Mouse (Mus musculus) cerebellum, postnatal 36 days (tissue): ENCODE measurements around the gene Ggt5.

ENCODE experiments used
- DNase-seq, 2 experiments: peaks; one replicate each; pipeline ENCODE4 v3.0.0; 2021 to 2022; ENCODE audit warnings: mixed read lengths in 2 of 2

Gene Ggt5

DNA sequence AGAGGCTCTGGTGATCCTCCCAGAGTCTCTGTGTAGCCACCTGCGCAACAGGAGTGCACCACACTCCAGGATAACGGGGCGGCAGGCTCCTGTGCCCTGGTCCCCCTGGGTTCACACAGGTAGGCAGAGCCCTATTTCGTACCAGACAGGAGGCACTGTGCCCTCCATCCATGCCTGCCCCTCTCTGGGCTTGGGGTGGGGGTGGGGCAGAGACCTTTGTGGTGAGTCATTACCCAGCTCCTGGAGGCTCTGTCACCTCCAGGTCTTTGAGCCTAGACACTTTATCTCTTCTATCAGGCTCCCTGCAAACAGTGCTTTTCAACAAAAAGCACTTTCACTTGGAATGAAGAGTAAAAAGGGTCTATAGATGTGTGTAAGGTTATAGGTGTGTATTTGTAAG lies 20.3 kb upstream of the Ggt5 start:
- no peak for DNase-seq

DNA sequence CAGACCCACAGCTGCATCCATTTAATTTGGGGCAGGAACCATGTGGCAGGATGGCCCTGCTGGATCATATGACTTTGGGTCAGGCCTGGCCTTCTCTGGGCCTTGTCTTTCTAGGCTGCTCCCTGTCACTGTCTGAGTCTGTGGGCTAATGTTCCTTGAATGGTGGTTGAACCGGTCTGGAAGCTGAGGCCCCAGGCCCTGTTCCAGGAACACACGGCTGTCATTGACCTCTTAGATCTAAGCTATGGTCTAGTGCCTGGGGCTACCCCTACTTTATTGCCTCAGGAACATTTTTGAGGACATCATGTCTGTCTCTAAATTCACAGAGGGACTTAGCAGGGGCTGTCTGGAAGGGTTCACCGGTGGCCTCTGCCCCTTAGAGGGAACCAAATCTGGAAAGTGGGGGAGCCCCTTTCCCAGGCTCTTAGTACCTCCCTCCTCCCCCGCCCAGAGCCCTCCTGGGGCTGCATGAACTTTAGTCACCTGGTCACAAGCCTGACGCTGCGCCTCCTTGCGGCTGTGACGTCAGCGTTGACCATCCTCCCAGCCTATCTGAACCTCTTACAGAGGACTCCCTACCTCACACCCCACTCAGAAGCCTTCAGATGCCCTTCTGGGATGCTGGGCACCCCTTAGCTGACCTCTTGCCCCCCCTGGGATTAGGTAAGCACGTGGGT lies 18.0 kb upstream of the Ggt5 start:
- no peak for DNase-seq

DNA sequence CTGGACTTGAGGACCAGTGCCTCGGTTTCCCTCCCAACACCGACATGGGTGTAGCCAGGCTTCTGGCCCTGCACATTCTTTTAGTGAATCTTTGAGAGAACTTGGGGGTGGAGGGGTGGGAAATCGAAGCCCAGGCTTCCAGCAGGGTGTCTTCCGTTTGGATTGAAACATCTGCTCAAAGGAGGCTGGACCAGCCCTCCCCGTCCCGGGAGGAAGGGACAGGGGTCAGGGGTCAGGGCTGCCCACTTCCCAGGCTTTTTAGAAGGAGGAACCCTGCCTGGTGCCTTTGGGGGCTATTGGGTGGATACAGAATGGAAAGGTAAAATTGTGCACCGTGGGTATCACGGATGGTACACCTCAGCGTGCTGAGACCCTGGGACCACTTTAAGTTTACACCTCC lies 17.2 kb upstream of the Ggt5 start:
- no peak for DNase-seq

DNA sequence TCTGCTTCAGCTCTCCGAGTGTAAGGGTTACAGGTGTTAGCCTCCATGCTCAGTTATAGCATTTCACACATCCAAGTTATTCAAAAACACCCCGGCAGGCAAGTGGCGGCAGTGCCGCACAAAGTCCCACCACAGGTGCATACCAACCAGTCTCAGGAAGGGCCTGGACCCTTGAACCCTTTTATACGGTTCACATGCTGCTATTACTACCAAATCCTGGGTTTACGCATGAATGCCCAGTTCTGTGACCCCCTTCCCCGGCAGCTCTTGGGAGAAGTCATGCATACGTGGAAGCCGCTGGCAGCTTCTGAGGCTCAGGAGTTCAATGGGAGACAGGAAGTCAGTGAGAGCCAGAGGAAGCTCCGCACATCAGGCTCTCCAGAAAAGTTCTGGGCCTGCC lies 16.0 kb upstream of the Ggt5 start:
- DNase-seq = no peak

DNA sequence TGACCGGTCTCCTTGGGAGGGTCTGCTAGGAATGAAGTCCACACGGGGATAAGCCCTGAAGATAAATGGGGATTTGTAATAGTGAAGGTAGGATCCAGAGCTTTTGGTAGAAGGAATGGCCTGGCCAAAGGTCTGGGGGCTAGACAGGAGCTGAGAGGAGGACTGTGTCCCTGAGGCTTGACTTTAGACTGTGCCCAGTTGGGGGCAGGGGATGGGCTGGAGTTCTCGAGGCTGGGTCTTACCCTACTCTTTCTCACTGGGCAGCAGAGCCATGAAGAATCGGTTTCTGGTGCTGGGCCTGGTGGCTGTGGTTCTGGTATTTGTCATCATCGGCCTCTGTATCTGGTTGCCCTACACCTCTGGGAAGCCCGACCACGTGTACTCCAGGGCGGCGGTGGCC lies 15.2 kb upstream of the Ggt5 start:
- no peak for DNase-seq

DNA sequence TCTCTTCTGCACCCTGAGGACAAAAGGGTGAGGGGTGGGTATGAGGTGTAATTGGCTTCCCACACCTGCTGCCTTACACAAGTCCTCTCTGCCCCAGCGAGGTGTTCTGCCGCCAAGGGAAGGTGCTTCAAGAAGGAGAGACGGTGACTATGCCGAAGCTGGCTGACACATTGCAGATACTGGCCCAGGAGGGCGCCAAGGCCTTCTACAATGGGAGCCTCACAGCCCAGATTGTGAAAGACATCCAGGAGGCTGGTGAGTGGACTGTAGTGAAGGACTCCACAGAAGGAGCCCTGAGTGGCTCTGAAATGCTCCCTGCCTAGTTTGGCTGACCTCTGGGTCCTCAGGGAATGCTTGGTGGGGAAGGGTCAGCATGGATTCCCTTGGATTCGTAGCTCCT lies 10.0 kb upstream of the Ggt5 start:
- no peak for DNase-seq

DNA sequence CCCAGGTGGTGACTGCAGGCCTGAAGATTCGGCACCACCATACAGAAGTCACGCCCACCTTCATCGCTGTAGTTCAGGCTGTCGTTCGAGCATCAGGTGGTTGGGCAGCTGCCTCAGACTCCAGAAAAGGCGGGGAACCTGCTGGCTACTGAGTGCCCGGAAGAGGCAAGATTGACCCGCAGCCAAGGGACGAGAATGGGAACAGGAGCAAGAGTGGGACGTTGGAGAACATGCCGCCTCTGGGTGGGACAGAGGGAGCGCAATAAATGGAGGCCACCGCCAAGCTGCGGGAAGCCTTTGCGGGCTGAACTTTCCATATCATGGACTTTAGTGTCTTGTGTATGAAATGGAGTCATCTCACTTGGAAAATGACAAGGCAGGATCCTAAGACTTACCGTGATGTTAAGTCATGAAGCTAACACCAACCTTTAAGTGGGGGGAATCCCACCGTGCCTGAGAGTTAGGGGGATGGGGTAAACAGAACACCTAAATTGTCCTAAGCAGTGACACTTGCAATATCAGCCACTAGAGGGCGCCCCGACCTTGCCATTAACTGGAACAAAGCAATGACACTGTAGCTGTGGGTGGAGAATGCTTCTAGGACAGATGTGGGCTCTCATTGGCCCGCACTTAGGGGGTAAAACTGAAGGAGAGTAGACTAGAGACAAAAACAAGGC lies 3.1 kb upstream of the Ggt5 start:
- peak; percentile 88 to 94 for DNase-seq

DNA sequence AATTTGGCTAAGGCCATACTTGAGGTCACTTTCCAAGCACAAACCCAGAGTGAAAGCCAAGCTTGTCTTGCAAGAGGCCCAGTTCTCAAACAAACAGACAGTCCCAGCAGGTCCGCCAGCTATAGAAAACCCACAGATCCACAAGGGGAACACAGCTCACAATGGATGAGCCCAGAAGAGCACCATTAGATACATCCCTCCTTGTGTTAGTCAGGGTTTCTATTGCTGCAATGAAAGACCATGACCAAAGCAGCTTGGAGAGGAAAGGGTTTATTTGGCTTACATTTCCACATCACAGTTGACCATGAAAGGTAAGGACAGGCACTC lies 2.6 kb upstream of the Ggt5 start:
- no peak for DNase-seq

DNA sequence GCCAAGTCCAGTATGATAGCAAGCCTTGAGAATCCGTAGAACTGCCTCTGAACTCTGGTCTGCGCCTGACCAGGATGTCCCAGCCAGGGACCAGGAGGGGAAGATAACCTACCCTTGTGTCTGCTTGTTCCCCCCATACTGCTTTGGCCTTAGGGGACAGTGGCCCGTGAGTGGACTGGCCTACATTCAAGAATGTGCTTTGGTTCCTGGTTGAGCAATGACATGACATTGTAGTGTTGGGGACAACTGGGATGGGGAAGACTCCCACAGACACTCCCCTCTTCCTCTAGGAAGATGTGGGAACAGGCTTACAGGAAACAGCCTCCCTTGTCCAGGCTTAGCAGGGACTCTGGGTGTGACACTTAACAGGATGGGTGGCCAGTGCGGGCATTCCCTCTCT lies 1.4 kb upstream of the Ggt5 start:
- DNase-seq = no peak

DNA sequence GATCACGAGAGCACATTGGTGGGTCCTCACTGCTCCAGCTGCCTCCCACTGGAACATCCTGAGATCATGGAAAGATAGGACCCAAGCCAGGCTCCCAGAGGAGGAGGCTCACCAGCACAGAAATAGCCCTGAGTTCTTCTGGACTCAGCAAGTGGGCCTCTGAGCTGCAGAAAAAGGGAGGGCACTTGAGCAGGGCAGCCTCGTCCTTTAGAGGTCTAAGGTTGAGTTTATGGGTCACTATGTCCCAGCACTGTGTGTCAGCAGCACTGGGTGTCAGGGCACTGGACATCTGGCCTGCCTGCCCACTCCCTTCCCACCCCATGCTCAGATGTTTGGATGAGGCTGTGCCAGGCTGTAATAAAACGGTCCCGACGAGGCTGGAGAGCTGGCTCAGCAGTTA lies 804 bp upstream of the Ggt5 start:
- DNase-seq = no peak

DNA sequence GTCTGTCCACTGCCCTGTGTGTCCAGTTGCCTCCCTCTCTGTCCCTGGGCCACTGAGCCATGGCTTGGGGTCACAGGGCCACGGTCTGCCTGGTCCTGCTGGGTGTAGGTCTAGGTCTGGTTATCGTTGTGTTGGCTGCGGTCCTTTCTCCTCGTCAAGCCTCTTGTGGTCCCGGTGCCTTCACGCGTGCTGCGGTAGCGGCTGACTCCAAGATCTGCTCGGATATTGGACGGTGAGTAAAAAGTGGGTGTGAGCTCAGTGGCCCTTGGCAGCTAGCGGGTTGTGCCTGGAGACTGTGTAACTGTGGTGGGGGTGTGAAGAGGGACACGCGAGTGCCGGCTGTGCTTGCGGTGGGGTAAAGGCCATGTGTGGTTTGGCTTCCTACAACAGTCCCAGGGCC lies 511 bp downstream of the Ggt5 start:
- DNase-seq = no peak

DNA sequence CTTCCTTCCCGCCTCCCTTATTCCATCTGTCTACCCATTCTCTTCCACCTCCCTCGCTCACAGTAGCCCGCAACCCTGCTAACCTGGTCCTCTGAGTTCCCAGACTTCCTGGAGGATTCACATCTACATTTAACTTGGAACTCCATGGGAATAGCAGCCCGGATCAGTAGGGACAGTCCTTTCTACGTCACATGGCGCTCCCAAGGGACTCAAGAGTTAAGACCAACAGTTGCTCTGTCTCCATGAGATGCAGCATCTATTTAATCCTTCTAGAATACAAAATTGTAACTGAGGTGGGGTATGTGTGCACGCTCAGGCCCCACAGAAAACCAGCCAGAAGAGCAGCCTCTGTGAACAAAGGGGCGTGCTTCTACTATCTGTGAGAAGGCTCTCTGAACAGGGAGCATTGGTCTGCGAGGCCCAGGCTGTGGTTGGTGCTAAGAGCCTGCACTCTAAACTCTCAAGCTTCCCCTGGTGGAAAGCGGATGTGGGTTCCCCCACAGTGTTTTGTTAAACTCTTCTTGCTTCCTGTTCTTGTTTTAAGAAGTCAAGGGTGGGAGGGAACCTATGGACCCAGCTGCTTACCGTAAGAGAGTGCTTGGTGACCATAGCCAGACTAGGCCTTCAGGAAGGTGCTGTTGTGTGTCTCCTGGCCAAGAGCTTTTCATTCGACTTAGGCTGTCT lies 2.2 kb downstream of the Ggt5 start:
- no peak for DNase-seq

DNA sequence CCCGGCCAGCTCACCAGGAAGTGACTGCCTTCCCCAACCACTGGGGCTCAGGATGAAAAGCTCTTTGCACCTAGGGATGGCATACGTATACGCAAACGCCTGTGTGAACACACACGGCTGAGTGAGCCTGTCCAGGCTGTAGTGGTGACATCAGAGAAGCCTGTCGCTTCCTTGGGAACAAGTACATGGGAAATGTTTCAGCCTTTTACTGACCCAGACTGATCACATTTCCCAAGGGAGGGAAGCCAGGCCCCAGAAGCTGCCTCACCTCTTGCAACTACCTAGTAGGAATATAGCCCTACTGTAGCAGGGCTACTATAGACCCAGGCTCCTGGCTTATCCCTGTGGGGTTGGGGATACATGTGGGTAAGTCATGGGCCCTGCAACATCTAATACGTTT lies 3.4 kb downstream of the Ggt5 start:
- DNase-seq = no peak

DNA sequence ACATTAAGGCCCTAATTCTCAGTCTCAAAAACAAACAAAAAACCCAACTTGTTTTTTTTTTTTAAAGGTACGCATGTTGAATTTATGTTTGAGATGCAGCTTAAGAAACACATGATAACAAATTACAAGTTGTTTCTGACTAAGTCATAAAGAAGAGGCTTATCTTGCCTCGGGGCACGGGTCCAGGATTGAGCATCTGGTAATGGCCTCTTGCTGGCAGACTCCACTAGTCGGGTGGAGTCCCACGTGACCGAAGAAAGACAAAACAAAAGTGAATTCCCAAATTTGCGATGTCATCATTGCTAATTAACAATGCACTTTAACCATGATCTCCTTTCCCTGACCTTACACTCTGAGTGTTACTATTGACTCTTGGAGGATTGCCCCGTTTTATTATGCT lies 6.8 kb downstream of the Ggt5 start:
- DNase-seq = peak; percentile 46 to 60

DNA sequence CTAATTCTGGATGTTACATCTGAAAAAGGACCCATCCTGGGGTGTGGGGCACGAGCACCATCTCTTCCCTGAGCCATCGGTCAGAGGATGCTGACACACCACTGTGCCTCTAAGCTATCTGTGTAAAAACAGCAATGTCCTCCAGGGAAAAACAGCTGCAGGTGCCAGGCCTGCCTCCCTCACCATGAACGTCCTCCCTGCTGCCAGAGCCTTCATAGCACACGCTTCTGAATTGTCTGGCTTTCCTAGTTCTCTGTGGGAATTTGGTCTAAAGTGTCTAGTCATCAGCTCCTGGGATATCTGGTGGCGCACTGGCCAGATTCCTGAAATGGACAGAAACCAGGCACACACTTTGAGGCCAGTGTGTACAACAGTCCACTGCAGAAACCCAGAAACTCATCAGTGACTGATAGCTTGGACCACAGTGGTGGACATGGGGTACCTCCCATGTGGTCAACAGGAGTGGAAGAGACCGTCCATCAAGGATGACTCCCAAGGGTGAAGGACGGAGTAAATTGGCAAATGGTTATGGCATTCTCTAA lies 11.1 kb downstream of the Ggt5 start:
- DNase-seq = no peak

DNA sequence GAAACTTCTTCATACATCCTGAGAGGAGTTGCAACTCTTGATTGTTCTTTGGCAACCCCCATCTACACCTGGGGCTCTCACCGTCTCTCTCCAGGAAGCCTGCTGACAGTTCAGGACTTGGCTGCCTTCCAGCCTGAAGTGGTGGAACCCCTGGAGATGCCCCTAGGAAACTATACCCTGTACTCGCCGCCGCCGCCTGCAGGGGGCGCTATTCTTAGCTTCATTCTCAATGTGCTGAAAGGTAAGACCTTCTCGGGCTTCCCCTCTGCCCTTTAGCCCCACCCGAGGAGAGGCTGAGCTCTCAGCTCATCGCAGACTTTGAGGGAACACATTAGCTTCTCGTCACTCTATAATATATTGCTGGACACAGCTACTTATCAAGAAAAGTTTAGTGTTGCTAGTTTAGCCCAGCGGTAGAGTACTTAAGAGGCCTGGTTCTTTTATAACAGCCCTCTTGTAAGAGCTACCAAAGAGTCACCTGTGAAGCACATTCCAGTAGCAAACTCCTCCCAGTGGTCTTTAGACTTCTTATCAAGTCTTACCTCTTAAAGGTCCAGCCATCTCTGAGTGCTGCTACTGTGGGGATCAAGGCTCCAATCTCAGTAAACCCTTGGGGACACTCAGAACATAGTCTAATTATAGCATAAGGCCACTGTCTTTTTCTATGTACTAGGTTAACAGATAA lies 16.2 kb downstream of the Ggt5 start:
- DNase-seq = peak in 1 of 2 experiments; percentile 14

DNA sequence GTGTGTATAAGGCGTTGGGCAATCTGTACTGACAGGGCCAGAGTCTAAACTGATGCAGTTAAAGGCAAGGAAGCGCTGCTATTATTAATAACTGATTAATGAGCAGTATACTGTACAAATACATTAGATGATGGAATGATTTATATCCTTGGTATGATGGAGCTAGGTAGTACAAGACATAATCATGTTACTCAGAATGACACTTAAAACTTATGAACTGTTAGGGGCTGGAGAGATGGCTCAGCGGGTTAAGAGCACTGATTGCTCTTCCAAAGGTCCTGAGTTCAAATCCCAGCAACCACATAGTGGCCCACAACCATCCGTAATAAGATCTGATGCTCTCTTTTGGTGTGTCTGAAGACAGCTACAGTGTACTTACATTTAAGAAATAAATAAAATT lies 18.1 kb downstream of the Ggt5 start:
- no peak for DNase-seq

DNA sequence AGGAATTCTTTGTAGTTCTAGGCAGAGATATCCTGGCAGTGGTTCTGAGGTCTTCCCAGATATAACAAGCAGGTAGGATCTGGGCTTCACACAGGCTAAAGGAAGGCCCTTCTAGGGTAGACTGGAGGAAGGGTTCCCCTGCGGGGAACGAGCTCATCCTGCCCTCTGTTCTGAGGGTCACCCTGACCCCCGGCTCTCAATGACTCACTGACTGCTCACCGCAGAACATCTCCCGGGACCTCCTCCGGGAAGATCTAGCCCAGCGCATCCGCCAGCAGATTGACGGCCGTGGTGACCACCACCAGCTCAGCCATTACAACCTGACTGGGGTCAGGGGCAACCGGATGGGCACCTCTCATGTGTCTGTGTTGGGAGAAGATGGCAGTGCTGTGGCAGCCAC lies 19.8 kb downstream of the Ggt5 start:
- no peak for DNase-seq

DNA sequence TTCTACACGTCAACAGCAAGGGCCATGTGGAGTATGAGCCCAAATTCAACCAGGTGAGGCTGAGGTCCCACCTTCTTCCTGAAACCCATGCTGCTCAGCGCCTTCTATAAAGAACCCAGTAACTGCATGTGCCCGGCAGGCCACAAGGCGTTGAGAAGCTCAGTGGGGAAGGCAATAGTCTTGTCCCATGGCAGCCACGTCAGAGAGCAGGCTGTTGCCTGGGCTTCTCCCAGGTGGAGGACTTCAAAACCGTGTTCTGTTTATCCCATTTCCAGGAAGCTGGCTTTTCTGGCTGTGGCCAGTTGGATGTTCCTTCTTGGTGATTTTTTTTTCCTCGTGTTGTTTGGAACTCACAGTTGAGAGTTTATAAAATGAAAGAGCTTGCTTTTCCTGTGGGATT lies 21.3 kb downstream of the Ggt5 start:
- DNase-seq = no peak

DNA sequence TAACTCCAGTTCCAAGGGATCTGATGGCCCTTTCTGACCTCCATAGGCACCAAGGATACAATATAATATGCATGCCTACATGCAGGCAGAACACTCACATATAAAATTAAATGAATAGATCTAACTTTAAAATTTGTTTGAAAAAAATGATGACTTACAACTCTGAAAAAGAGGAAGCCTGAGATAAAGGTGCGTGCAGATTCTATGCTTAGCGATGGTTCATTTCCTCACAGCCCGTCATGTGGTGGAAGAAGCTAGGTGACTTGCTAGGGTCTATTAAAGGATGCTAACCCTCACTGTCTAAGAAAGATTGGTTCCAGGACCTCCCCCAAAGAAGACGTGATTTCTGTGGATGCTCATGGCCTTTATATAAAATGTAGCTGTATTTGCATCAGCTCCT lies 26.9 kb downstream of the Ggt5 start:
- no peak for DNase-seq

DNA sequence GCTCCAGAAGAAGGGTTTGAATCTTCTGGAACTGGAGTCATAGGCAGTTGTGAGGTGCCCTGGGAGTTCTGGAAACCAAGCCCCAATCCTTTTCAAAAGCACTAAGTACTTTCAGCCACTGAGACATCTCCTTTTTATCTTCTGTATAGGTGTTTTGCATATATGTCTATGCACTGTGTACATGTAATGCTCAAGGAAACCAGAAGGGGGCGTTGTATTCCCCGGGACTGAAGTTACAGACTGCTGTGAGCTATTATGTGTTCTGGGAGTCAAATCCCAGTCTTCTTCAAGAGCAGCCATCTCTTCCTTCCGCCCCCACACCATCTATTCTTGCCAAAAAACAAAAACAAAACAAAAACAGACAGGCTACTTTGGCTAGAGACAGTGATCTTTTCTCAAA lies 31.7 kb downstream of the Ggt5 start:
- DNase-seq = no peak

DNA sequence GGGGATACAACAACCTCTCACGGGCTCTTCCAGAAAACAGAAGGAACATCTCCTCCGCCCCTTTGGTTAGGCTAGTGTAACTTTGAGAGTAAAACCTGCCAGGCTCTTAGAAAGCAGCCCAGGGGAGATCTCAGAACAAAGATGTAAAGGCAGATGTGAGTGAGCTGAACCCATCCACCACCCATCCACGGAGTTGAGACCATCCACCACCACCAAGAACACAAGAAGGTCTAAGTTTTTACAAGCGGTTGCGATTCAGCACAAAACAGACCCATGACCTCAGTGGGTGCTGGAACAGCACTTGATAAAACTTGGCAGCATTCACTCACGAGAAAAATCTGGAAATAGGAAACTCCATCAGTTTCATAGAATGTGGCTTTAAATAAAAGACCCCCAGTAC lies 36.8 kb downstream of the Ggt5 start:
- DNase-seq = no peak

DNA sequence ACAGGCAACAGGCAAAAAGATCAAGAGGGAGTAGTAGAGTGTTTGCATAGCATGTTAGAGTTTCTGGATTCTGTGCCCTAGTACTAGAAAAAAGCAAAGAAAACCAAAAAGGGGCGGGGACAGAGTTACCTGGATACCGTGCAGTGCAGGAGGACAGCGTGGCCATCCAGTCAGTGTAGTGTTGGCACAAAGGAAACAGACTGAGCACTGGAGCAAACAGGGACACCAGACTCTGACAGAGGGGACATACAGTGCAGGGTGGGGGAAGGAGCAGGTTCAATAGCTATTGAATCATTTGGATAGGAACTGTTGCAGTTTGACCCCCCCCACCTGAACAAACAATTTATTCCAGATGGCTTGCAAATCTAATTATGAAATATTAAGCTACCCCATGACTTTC lies 37.9 kb downstream of the Ggt5 start:
- DNase-seq = no peak

DNA sequence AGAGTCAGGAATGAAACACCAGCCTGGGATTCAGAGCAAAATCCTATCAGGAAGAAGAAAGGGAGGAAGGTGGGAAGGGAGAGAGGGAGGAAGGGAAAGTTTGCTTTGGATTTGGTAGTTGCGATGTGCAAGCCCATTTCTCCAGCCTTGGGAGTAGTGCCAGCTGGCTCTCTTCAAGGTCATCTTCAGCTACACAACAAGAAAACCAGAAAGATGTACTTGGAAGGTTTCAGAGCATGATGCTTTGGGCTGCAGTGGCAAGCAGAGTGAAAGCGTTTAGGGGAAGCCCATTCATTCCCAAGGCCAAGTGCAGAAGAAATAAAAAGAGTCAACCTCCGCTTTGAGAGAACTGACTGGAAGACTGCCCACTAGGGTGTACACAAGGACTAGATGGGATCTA lies 38.4 kb downstream of the Ggt5 start:
- no peak for DNase-seq
